Mouse (Mus musculus): Measurements from ENCODE around the gene Gdpd1. TPM values are rescaled to one million over a fixed set of nuclear protein-coding genes. Genes with fewer than 3 reads are reported as not detected.

The Gdpd1 gene
- polyA plus RNA-seq, 1 experiment, result 1.7 TPM

DNA sequence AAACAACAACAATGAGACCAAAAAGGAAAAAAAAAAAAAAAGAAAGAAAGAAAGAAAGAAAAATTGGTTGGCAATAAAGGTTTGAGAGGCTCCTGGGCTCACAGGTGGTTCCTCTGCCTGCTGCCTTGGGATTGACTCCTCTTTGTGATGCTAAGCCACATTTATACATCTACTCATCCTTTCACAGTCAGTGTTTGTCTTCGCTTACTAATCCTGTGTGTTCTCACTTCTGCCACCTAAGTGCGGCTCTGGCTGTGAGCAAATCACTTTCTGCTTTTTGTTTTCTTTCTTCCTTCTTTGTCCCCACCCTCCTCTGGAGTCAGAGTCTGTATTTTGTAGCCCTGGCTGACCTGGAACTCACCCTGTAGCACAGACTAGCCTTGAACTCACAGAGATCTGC lies 77.6 kb downstream of the Gdpd1 start:
- no peak overlapping the region for H3K4me3 ChIP-seq (ENCODE audit: insufficient read depth, low read depth, low read length)
- WGBS, result 90% methylated on average over 2 of the region's 2 CpGs
- no peak for TF ChIP-seq CTCF (conservative IDR thresholded peaks at IDR 0.05; ENCODE audit: insufficient read depth, insufficient read length, low read depth, low read length)
- no peak for TF ChIP-seq POLR2A (IDR thresholded peaks at IDR 0.05; ENCODE audit: low read depth, low read length)
- H3K27ac ChIP-seq (ENCODE audit: insufficient read depth, low read depth, low read length), result no peak overlapping the region
- no peaks in the 10 kb centered on the region for H3K27me3 ChIP-seq (replicated peaks; ENCODE audit: control insufficient read depth, insufficient read depth, low read length)
- no peak for DNase-seq
- H3K36me3 ChIP-seq (ENCODE audit: control insufficient read depth, insufficient read depth, low read length), result no peaks in the 10 kb centered on the region
- H3K4me1 ChIP-seq (ENCODE audit: control insufficient read depth, insufficient read depth, low read length), result peaks cover 17% of the 10 kb centered on the region

DNA sequence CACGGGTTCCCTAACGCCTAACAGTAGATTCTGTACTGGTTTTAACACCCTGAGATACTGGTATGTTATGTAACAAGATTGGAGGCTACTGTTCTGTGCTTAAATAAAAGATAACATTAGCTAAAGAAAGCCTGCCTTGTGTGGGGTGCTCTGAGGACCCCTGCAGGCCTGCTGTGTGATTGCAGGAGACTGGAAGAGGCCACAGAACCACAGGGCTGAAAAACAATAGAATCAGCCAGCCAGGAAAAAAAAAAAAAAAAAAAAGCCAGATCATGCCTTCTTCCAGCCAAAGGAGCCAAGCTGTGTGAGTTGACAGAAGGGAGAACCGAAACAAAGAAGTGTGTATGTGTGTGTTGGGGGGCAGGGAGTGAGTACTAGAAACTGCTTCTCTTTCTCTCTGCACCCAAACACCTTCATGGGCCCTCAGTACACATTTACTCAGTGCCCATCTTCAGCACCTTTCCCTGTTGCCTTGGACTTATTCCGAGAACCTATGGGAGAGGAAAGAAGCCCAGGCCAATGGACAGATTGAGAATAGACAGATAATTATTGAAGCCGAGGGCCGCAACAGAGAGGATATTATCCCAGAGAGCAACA lies 78.1 kb downstream of the Gdpd1 start:
- H3K4me3 ChIP-seq (ENCODE audit: insufficient read depth, low read depth, low read length), result no peak overlapping the region
- peaks cover 19% of the 10 kb centered on the region for H3K4me1 ChIP-seq (ENCODE audit: control insufficient read depth, insufficient read depth, low read length)
- TF ChIP-seq CTCF (conservative IDR thresholded peaks at IDR 0.05; ENCODE audit: insufficient read depth, insufficient read length, low read depth, low read length) (peak; percentile 89), POLR2A (IDR thresholded peaks at IDR 0.05; ENCODE audit: low read depth, low read length) (no peak)
- peak; percentile 75 for DNase-seq
- no peaks in the 10 kb centered on the region for H3K36me3 ChIP-seq (ENCODE audit: control insufficient read depth, insufficient read depth, low read length)
- WGBS, result 48% methylated on average over 6 of the region's 6 CpGs
- H3K27me3 ChIP-seq (replicated peaks; ENCODE audit: control insufficient read depth, insufficient read depth, low read length), result no peaks in the 10 kb centered on the region
- H3K27ac ChIP-seq (ENCODE audit: insufficient read depth, low read depth, low read length), result no peak overlapping the region

DNA sequence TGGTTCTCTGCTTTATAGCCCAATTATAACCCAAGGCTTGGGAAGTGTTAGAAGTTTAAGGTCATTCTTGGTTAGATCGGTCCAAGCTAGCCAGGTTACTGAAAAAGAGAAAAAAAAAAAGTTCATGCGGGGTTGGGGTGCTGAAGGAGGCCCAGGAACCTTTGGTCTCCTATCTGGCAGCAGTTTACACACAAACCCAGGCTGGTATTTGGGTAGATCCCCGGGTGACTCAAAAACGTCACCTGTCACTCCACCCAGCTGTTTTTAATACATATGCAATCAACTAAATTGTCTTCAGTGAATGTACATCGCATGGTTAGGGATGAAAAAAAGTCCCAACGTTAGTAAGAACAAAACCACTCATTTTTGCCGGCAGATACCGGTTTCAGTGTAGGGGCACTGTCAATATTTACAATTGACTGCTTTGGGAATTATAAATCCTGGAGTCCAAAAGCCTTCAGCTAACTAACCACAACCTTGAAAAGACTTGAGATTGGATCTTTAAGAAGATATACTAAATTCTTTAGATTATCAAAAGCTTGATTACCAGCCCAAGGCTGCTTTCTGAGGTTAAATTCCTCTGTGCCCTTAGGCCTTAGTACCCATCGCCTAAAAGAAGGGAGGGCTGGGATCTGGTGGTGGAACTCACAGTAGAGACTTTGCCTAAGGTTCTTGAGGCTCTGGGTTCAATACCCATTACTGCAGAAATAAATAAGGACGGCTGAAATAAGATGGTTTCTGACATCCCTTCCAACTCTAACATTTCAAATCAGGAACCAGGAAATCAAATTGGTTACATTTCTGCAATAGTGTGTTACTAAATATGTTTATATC lies 78.9 kb downstream of the Gdpd1 start:
- Histone ChIP-seq H3K4me3 (ENCODE audit: insufficient read depth, low read depth, low read length) (no peak overlapping the region), H3K4me1 (ENCODE audit: control insufficient read depth, insufficient read depth, low read length) (peaks cover 24% of the 10 kb centered on the region), H3K36me3 (ENCODE audit: control insufficient read depth, insufficient read depth, low read length) (no peaks in the 10 kb centered on the region), H3K27me3 (replicated peaks; ENCODE audit: control insufficient read depth, insufficient read depth, low read length) (no peaks in the 10 kb centered on the region), H3K27ac (ENCODE audit: insufficient read depth, low read depth, low read length) (peak overlapping the region; percentile 55; the same call in 1 of the 2 replicates)
- no peak for DNase-seq
- TF ChIP-seq POLR2A (IDR thresholded peaks at IDR 0.05; ENCODE audit: low read depth, low read length), result no peak
- no peak for TF ChIP-seq CTCF (conservative IDR thresholded peaks at IDR 0.05; ENCODE audit: insufficient read depth, insufficient read length, low read depth, low read length)
- WGBS, result 38% methylated on average over 10 of the region's 10 CpGs

DNA sequence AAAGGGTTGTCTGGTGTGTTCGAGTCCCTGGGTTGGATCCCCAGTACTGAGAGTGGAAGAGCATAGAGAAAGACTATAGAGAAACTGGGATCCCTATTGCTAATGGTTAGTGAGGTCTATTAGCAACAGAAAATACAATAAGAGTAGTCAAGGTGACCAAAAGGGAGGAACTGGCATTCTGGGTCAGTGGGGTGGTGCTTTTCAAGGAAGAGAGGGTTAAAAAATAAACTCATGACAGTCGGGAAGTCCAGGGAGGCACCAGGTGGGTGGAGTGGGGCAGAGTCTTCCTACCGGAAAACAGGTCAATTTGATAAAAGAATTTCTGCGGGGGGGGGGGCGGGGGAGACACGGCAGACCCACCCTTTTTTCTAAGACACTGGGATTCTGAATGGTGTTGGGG lies 79.5 kb downstream of the Gdpd1 start:
- H3K27me3 ChIP-seq (replicated peaks; ENCODE audit: control insufficient read depth, insufficient read depth, low read length), result no peaks in the 10 kb centered on the region
- WGBS, result 17% methylated on average over 6 of the region's 6 CpGs
- H3K4me3 ChIP-seq (ENCODE audit: insufficient read depth, low read depth, low read length), result no peak overlapping the region
- peak; percentile 83 for DNase-seq
- peaks cover 26% of the 10 kb centered on the region for H3K4me1 ChIP-seq (ENCODE audit: control insufficient read depth, insufficient read depth, low read length)
- TF ChIP-seq POLR2A (IDR thresholded peaks at IDR 0.05; ENCODE audit: low read depth, low read length) (no peak), CTCF (conservative IDR thresholded peaks at IDR 0.05; ENCODE audit: insufficient read depth, insufficient read length, low read depth, low read length) (no peak)
- peak overlapping the region; percentile 44; the same call in 1 of the 2 replicates for H3K27ac ChIP-seq (ENCODE audit: insufficient read depth, low read depth, low read length)
- no peaks in the 10 kb centered on the region for H3K36me3 ChIP-seq (ENCODE audit: control insufficient read depth, insufficient read depth, low read length)

DNA sequence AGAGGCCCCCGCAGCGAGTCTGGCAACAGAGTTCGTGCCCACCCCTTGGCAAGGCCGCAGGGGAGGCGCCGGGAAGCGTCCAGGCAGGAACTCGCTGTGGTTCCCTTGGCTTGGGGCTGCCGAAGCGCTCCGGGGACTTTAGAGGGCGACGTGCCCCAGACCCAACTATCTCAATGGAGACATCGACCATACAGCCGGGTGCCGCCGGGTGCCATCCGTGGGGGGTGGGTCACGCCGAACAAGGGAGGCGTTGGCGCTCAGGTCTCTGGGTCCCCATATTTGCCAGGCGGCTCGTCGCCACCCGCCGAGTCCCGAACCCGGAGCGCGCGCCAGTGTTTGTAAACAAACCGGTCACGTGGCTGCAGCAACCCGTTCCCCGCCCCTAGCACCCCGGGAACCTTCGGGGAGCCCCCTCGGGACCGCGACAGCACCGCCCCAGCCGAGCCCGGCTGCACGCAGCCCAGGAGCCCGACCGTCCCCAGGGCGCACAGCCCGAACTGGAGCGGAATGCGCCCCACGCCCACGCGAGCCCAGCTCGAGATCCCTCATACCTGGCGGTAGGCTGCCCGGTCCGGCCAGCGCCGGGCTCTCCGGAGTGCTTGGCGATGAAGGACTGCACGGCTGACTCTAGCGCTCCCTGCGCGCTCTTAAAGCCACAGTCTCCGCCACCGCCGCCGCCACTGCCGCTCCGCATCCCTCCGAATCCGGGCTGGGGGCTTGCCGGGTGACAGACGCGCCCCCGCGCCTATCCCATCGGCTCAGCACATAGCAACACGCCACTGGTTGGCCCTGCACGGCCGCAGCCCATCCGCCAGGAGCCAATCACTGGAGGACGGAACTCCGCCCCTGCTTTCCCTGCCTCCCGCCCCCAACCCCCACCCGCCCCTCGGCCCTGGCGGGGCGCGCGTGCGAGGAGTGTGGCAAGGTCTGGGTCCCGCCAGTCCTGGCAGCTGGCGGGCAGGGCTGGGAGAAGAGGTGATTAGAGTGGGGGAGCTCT lies 80.5 kb downstream of the Gdpd1 start, which contains the start of gene Ypel2:
TSS of gene Ypel2 (minus strand) at position 667 of the 997 bp plus-strand sequence.
- Histone ChIP-seq H3K4me3 (ENCODE audit: insufficient read depth, low read depth, low read length) (peak within 1 kb of the TSS; percentile 90), H3K27me3 (replicated peaks; ENCODE audit: control insufficient read depth, insufficient read depth, low read length) (no peaks in the 10 kb centered on the region), H3K4me1 (ENCODE audit: control insufficient read depth, insufficient read depth, low read length) (peaks cover 29% of the 10 kb centered on the region), H3K36me3 (ENCODE audit: control insufficient read depth, insufficient read depth, low read length) (no peaks in the 10 kb centered on the region), H3K27ac (ENCODE audit: insufficient read depth, low read depth, low read length) (peak within 1 kb of the TSS; percentile 81)
- peak; percentile 99 for DNase-seq
- under 1% methylated on average over 96 of the region's 96 CpGs for WGBS
- TF ChIP-seq POLR2A (IDR thresholded peaks at IDR 0.05; ENCODE audit: low read depth, low read length), result no peak
- TF ChIP-seq CTCF (conservative IDR thresholded peaks at IDR 0.05; ENCODE audit: insufficient read depth, insufficient read length, low read depth, low read length), result 0 out of 2 replicates have a peak, but pooled peaks have one; percentile 7

DNA sequence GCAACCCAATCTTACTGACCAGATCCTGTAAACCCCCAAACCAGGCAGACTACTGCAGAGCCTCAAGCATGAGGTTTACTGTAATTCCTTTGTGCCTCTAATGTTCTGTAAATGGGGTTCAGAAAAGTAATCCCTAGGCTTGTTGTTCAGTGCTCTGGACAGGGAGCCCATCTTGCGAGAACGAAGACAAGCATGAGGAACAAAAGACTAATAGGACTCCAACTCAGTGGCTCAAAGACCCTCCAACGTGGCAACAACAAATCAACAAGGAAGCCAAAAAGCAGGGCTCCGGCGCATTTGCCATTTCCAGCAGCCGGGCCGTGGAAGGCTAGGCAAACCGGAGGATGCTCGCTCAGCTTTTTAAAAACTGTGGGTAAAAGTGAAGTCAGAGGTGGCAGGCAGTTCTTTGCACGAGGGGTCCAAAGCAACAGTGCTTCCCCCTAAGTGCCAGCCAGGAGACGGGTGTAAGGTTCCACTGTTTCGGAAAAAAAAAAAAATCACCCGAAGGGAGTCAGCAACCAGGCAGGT lies 81.3 kb downstream of the Gdpd1 start:
- Histone ChIP-seq H3K27me3 (replicated peaks; ENCODE audit: control insufficient read depth, insufficient read depth, low read length) (no peaks in the 10 kb centered on the region), H3K27ac (ENCODE audit: insufficient read depth, low read depth, low read length) (peak overlapping the region; percentile 81), H3K4me3 (ENCODE audit: insufficient read depth, low read depth, low read length) (peak overlapping the region; percentile 90), H3K4me1 (ENCODE audit: control insufficient read depth, insufficient read depth, low read length) (peaks cover 29% of the 10 kb centered on the region), H3K36me3 (ENCODE audit: control insufficient read depth, insufficient read depth, low read length) (no peaks in the 10 kb centered on the region)
- TF ChIP-seq CTCF (conservative IDR thresholded peaks at IDR 0.05; ENCODE audit: insufficient read depth, insufficient read length, low read depth, low read length), result no peak
- WGBS, result 3% methylated on average over 13 of the region's 13 CpGs
- DNase-seq, result no peak
